ENCODE assay signal across 31 mouse cellular contexts in genomic region chr9:78657564-78657963, GRCm38 (mm10). TPM values are rescaled to one million over a fixed set of nuclear protein-coding genes. Genes with fewer than 3 reads are reported as not detected.
DNase-seq lines count a peak whose midpoint lies in the region; ATAC-seq and TF ChIP-seq lines count a peak whose summit lies in the region.
"Had no signal": no experiment of that assay in that cellular context is flagged by ENCODE, and none has a peak within 500 bp of the region (broad histone marks: within the 10 kb centered on the region; RNA-seq: fewer than 3 reads in every experiment).

No protein-coding gene starts in this region.

- no peak for ATAC-seq in limb, embryonic 14.5 days (ENCODE audit: low FRiP score, low read depth)
- ATAC-seq in hindbrain, embryonic 11.5 days (ENCODE audit: low FRiP score) = no peak
- ATAC-seq: forebrain, embryonic 13.5 days; forebrain, embryonic 16.5 days; intestine, postnatal 0 days had no signal

- intact Hi-C loops in left cerebral cortex, postnatal 14 days (cut with DNase I) = no loop called here

- no peaks in the 10 kb centered on the region for H3K9me3 ChIP-seq in limb, embryonic 14.5 days (ENCODE audit: control insufficient read depth, low read length)
- no peaks in the 10 kb centered on the region for H3K9me3 ChIP-seq in limb, embryonic 10.5 days (replicated peaks)
- no peaks in the 10 kb centered on the region for H3K9me3 ChIP-seq in hindbrain, embryonic 11.5 days (ENCODE audit: control insufficient read depth, low read length)
- H3K9me3 ChIP-seq: embryonic facial prominence, embryonic 15.5 days; forebrain, embryonic 10.5 days; forebrain, embryonic 13.5 days; G1E; hindbrain, embryonic 12.5 days; hindbrain, embryonic 15.5 days had no signal

- 67% methylated on average over 5 of the region's 5 CpGs for WGBS in limb, embryonic 14.5 days
- 88% methylated on average over 5 of the region's 5 CpGs for WGBS in limb, embryonic 10.5 days
- 89% methylated on average over 5 of the region's 5 CpGs for WGBS in hindbrain, embryonic 11.5 days

- no peak overlapping the region for H3K4me3 ChIP-seq in limb, embryonic 14.5 days (replicated peaks; ENCODE audit: low read length)
- H3K4me3 ChIP-seq in limb, embryonic 10.5 days = no peak overlapping the region
- no peak overlapping the region for H3K4me3 ChIP-seq in hindbrain, embryonic 11.5 days (ENCODE audit: low read depth, low read length)
- H3K4me3 ChIP-seq: embryonic facial prominence, embryonic 15.5 days; erythroblast, embryonic 14.5 days; forebrain, embryonic 10.5 days; forebrain, embryonic 13.5 days; heart, adult 2 months; hindbrain, embryonic 12.5 days; hindbrain, embryonic 15.5 days had no signal

- no peaks in the 10 kb centered on the region for H3K27me3 ChIP-seq in limb, embryonic 14.5 days (ENCODE audit: control insufficient read depth, insufficient read depth, low read length)
- H3K27me3 ChIP-seq in limb, embryonic 10.5 days (ENCODE audit: low read depth, poor library complexity, severe bottlenecking) = no peaks in the 10 kb centered on the region
- H3K27me3 ChIP-seq in hindbrain, embryonic 11.5 days (ENCODE audit: control insufficient read depth, insufficient read depth, low read length) = no peaks in the 10 kb centered on the region
- H3K27me3 ChIP-seq: CH12.LX; embryonic facial prominence, embryonic 15.5 days; forebrain, embryonic 13.5 days; hindbrain, embryonic 12.5 days; hindbrain, embryonic 15.5 days had no signal

- no peaks in the 10 kb centered on the region for H3K4me1 ChIP-seq in limb, embryonic 14.5 days (ENCODE audit: control insufficient read depth, insufficient read depth, low read length)
- no peaks in the 10 kb centered on the region for H3K4me1 ChIP-seq in limb, embryonic 10.5 days
- no peaks in the 10 kb centered on the region for H3K4me1 ChIP-seq in hindbrain, embryonic 11.5 days (replicated peaks; ENCODE audit: control insufficient read depth, insufficient read depth, low read length)
- H3K4me1 ChIP-seq: embryonic facial prominence, embryonic 15.5 days; forebrain, embryonic 10.5 days; forebrain, embryonic 13.5 days; hindbrain, embryonic 12.5 days; hindbrain, embryonic 15.5 days had no signal

- no peaks in the 10 kb centered on the region for H3K36me3 ChIP-seq in limb, embryonic 14.5 days (ENCODE audit: control insufficient read depth, insufficient read depth, low read length)
- H3K36me3 ChIP-seq in limb, embryonic 10.5 days = no peaks in the 10 kb centered on the region
- no peaks in the 10 kb centered on the region for H3K36me3 ChIP-seq in hindbrain, embryonic 11.5 days (ENCODE audit: control insufficient read depth, insufficient read depth, low read length)
- H3K36me3 ChIP-seq: embryonic facial prominence, embryonic 15.5 days; forebrain, embryonic 10.5 days; hindbrain, embryonic 12.5 days; hindbrain, embryonic 15.5 days had no signal

- no peak overlapping the region for H3K27ac ChIP-seq in limb, embryonic 14.5 days (replicated peaks; ENCODE audit: low read depth, low read length)
- no peak overlapping the region for H3K27ac ChIP-seq in limb, embryonic 10.5 days
- no peak overlapping the region for H3K27ac ChIP-seq in hindbrain, embryonic 11.5 days (ENCODE audit: low read depth, low read length)
- H3K27ac ChIP-seq: embryonic facial prominence, embryonic 15.5 days; forebrain, embryonic 10.5 days; forebrain, embryonic 13.5 days; heart, adult 2 months; hindbrain, embryonic 12.5 days; hindbrain, embryonic 15.5 days had no signal

- TF ChIP-seq POLR2A in limb, embryonic 14.5 days (IDR thresholded peaks at IDR 0.05; ENCODE audit: borderline replicate concordance, extremely low read depth, insufficient read depth, insufficient read length) = no peak

- H3K9ac ChIP-seq in limb, embryonic 14.5 days (ENCODE audit: low read depth, low read length, severe bottlenecking) = no peak overlapping the region
- no peak overlapping the region for H3K9ac ChIP-seq in hindbrain, embryonic 11.5 days (ENCODE audit: low read depth, low read length)
- H3K9ac ChIP-seq: embryonic facial prominence, embryonic 15.5 days; forebrain, embryonic 13.5 days; hindbrain, embryonic 12.5 days; hindbrain, embryonic 15.5 days had no signal

- H3K4me2 ChIP-seq in limb, embryonic 14.5 days (replicated peaks; ENCODE audit: low read depth, low read length, severe bottlenecking) = no peak overlapping the region
- no peak overlapping the region for H3K4me2 ChIP-seq in hindbrain, embryonic 11.5 days (replicated peaks; ENCODE audit: low read depth, low read length)
- H3K4me2 ChIP-seq: embryonic facial prominence, embryonic 15.5 days; forebrain, embryonic 13.5 days; heart, embryonic 11.5 days; hindbrain, embryonic 12.5 days; hindbrain, embryonic 15.5 days had no signal

- peak; percentile 11 for DNase-seq in limb, embryonic 14.5 days (ENCODE audit: low spot score)
- no peak for DNase-seq in limb, embryonic 10.5 days (ENCODE audit: low spot score)
- DNase-seq in Muller cell, postnatal 12 days (ENCODE audit: inconsistent ontology term) = peak; percentile 73
- peak; percentile 12 for DNase-seq in brain, adult 2 months (ENCODE audit: low read depth, low spot score)
- peak; percentile 2 for DNase-seq in telencephalon, adult 2 months (ENCODE audit: low read depth, low spot score)
- no peak for DNase-seq in left cerebral cortex, postnatal 14 days (ENCODE audit: low spot score in 2 of 2)
- no peak for DNase-seq in hindbrain, embryonic 11.5 days (ENCODE audit: low spot score)
- no peak for DNase-seq in ovary, postnatal 14 days (ENCODE audit: low spot score)
- DNase-seq: adrenal gland, postnatal 10 days; cerebellum, adult 11-12 months; cerebellum, adult 8-10 months; cerebellum, postnatal 10 days; cerebellum, postnatal 36 days; embryo, embryonic 11 days; gastrocnemius, postnatal 10 days; gastrocnemius, postnatal 36 days; heart, adult 2 months; heart, postnatal 4 days; kidney, adult 2 months had no signal

RNA-seq across cellular contexts. Expression of gene Cd109, which starts 42.2 kb away (rescaled TPM):
- polyA plus RNA-seq in limb, embryonic 14.5 days (2012; rRNA removed) = 9.2 and 9.4 TPM in 2 replicates
- polyA plus RNA-seq in limb, embryonic 14.5 days (2014; fragmentation: Nextera tagmentation; extraction: Ambion mirVana) = 15.9 and 18.0 TPM in 2 replicates
- 3.8 and 3.9 TPM in 2 replicates for polyA plus RNA-seq in limb, embryonic 10.5 days (2016; fragmentation: Nextera tagmentation; extraction: Ambion mirVana)
- total RNA-seq in left cerebral cortex, postnatal 14 days (2021) = 1 to 10 TPM in 1 of 2 experiments, under 1 TPM in 1; 0.64 to 1.2 TPM
- 4.0 and 5.7 TPM in 2 replicates for polyA plus RNA-seq in hindbrain, embryonic 11.5 days (2014; fragmentation: Nextera tagmentation; extraction: Ambion mirVana)
- total RNA-seq: granulocyte monocyte progenitor cell, adult 5-6 weeks had no signal
- polyA plus RNA-seq: erythroblast, embryonic 14.5 days had no signal

Comparison
In these comparisons a context has a peak if more than half of its experiments do, and no peak if none do; other contexts are left out.
1. DNase-seq: peak in limb, embryonic 14.5 days (single experiment), Muller cell, postnatal 12 days (single experiment), brain, adult 2 months (single experiment) and telencephalon, adult 2 months (single experiment); none in limb, embryonic 10.5 days (single experiment), left cerebral cortex, postnatal 14 days (0 of 2), hindbrain, embryonic 11.5 days (single experiment) and ovary, postnatal 14 days (single experiment).